Mouse (Mus musculus) forelimb bud, embryonic 11.5 days (tissue): Measurements from ENCODE around the gene D3Ertd254e.
"Not testable (repeated sequence)": the region's sequence is repeated elsewhere in the genome, so short reads cannot be mapped to it uniquely, and the experiment has no call there.

Source experiments
- DNase-seq: peaks from one replicate; pipeline ENCODE4 v3.0.0-alpha.2; 2012; ENCODE audit warnings: low read depth, low spot score

D3Ertd254e gene

GRCm38 (mm10) chr3:36150934-36151686, at the start of gene D3Ertd254e:
Gene D3Ertd254e (plus strand): TSS chr3:36151017.
- DNase-seq: peak; percentile 93

- DNase-seq: no peak
Measured at GRCm38 (mm10) chr3:36116076-36116475, 34.7 kb upstream of the D3Ertd254e start.

GRCm38 (mm10) chr3:36119684-36120548, 30.9 kb upstream of the D3Ertd254e start:
- no peak for DNase-seq

GRCm38 (mm10) chr3:36126176-36126575, 24.6 kb upstream of the D3Ertd254e start:
- not testable (repeated sequence) for DNase-seq

- no peak for DNase-seq
Measured at GRCm38 (mm10) chr3:36136152-36136551, 14.7 kb upstream of the D3Ertd254e start.

GRCm38 (mm10) chr3:36137560-36137959, 13.3 kb upstream of the D3Ertd254e start:
- peak; percentile 43 for DNase-seq

- DNase-seq: no peak
Measured at GRCm38 (mm10) chr3:36138171-36138660, 12.6 kb upstream of the D3Ertd254e start.

GRCm38 (mm10) chr3:36138996-36139395, 11.8 kb upstream of the D3Ertd254e start:
- DNase-seq: no peak

- DNase-seq: no peak
Measured at GRCm38 (mm10) chr3:36150537-36150933, 282 bp upstream of the D3Ertd254e start.

- DNase-seq: no peak
Measured at GRCm38 (mm10) chr3:36155268-36155667, 4.5 kb downstream of the D3Ertd254e start.

- DNase-seq: no peak
Measured at GRCm38 (mm10) chr3:36170670-36171210, 19.9 kb downstream of the D3Ertd254e start.

- DNase-seq: no peak
Measured at GRCm38 (mm10) chr3:36171348-36171747, 20.5 kb downstream of the D3Ertd254e start.

- no peak for DNase-seq
Measured at GRCm38 (mm10) chr3:36173761-36174160, 22.9 kb downstream of the D3Ertd254e start.

- peak; percentile 61 for DNase-seq
Measured at GRCm38 (mm10) chr3:36181519-36181918, 30.7 kb downstream of the D3Ertd254e start.

GRCm38 (mm10) chr3:36186510-36186909, 35.7 kb downstream of the D3Ertd254e start:
- DNase-seq: no peak

GRCm38 (mm10) chr3:36189243-36189642, 38.4 kb downstream of the D3Ertd254e start:
- DNase-seq: no peak

- no peak for DNase-seq
Measured at GRCm38 (mm10) chr3:36201098-36201497, 50.3 kb downstream of the D3Ertd254e start.

GRCm38 (mm10) chr3:36202932-36203331, 52.1 kb downstream of the D3Ertd254e start:
- no peak for DNase-seq

GRCm38 (mm10) chr3:36207520-36208264, 56.9 kb downstream of the D3Ertd254e start:
- DNase-seq: no peak

- DNase-seq: peak; percentile 52
Measured at GRCm38 (mm10) chr3:36209776-36210555, 59.1 kb downstream of the D3Ertd254e start.

- DNase-seq: no peak
Measured at GRCm38 (mm10) chr3:36210939-36211338, 60.1 kb downstream of the D3Ertd254e start.
